Mouse (Mus musculus) forebrain, postnatal 0 days (tissue): ENCODE results near the gene Armc7. TPM values are rescaled to one million over a fixed set of nuclear protein-coding genes. Genes with fewer than 3 reads are reported as not detected.
A peak's percentile ranks its signal among the peaks of the same experiment; 100 is the strongest.

Source experiments
- ATAC-seq: fragments of 200-750 bp; cut with Nextera tagmentation; 2 replicates; pipeline ENCODE4 v1.8.0; 2017; ENCODE audit warnings: mild to moderate bottlenecking, moderate library complexity
- DNase-seq: peaks from one replicate; pipeline ENCODE4 v3.0.0-alpha.2; 2015
- H3K27ac ChIP-seq: fragments of 300-500 bp; sonication (generic); 2 replicates; pipeline ENCODE4 v1.5.1; 2014; ENCODE audit warnings: low read depth, mild to moderate bottlenecking, antibody characterized with exemption, low read length, moderate library complexity, mixed read lengths
- H3K27me3 ChIP-seq: fragments of 300-500 bp; sonication (generic); 2 replicates; pipeline ENCODE4 v1.6.1; 2014; ENCODE audit warnings: mild to moderate bottlenecking, low read length, mixed read lengths; ENCODE audit not compliant: insufficient read depth
- H3K36me3 ChIP-seq: fragments of 300-500 bp; sonication (generic); 2 replicates; pipeline ENCODE4 v1.6.1; 2014; ENCODE audit warnings: mild to moderate bottlenecking, moderate library complexity; ENCODE audit not compliant: insufficient read depth
- H3K4me1 ChIP-seq: fragments of 300-500 bp; sonication (generic); 2 replicates; pipeline ENCODE4 v1.6.1; 2014; ENCODE audit warnings: antibody characterized with exemption; ENCODE audit not compliant: insufficient read depth
- H3K4me2 ChIP-seq: fragments of 300-500 bp; sonication (generic); 2 replicates; pipeline ENCODE4 v1.6.1; 2014; ENCODE audit warnings: low read depth, mild to moderate bottlenecking, moderate library complexity
- H3K4me3 ChIP-seq: fragments of 300-500 bp; sonication (generic); 2 replicates; pipeline ENCODE4 v1.5.1; 2014; ENCODE audit warnings: low read depth, low read length, mixed read lengths
- H3K9ac ChIP-seq: fragments of 300-500 bp; sonication (generic); 2 replicates; pipeline ENCODE4 v1.6.1; 2014; ENCODE audit warnings: mild to moderate bottlenecking
- H3K9me3 ChIP-seq: fragments of 300-500 bp; sonication (generic); 2 replicates; pipeline ENCODE4 v1.6.1; 2016; ENCODE audit warnings: low read length
- CTCF ChIP-seq: sonication (generic); IDR thresholded peaks from 2 replicates; pipeline ENCODE4 v1.5.1; 2016; ENCODE audit warnings: antibody characterized with exemption, control low read depth, low read depth
- WGBS: fragments of 180-500 bp; shearing (Covaris S2); extraction: QIAGEN DNeasy Blood & Tissue Kit; methylation state at CpG from one replicate; pipeline ENCODE4 v1.1.7; 2014; 5-methylcytosine and 5-hydroxymethylcytosine counted together
- polyA plus RNA-seq: library from polyadenylated mRNA; unstranded; fragments of >200 nt; fragmentation: Nextera tagmentation; extraction: Ambion mirVana; gene quantifications from 2 replicates; pipeline ENCODE4 v1.2.1, GENCODE M21; 2015
- total RNA-seq: library from RNA; depleted of rRNA; stranded (reverse); fragments of >200 nt; gene quantifications from 2 replicates; pipeline ENCODE4 v1.2.3, GENCODE M21; 2014

The Armc7 gene
- total and polyA plus RNA-seq, 2 experiments from 2014 or later = 11.2 TPM

GRCm38 (mm10) chr11:115478296-115478938, 3.0 kb downstream of the Armc7 start:
- no peak overlapping the region for H3K4me2 ChIP-seq
- no peaks in the 10 kb centered on the region for H3K9me3 ChIP-seq
- peaks cover 20% of the 10 kb centered on the region for H3K4me1 ChIP-seq
- H3K27me3 ChIP-seq = no peaks in the 10 kb centered on the region
- no peak overlapping the region for H3K9ac ChIP-seq
- ATAC-seq = no peak
- no peaks in the 10 kb centered on the region for H3K36me3 ChIP-seq
- no peak overlapping the region for H3K4me3 ChIP-seq
- WGBS = 83% methylated on average over 9 of the region's 9 CpGs
- no peak for DNase-seq
- no peak overlapping the region for H3K27ac ChIP-seq
- TF ChIP-seq CTCF = no peak

DNA sequence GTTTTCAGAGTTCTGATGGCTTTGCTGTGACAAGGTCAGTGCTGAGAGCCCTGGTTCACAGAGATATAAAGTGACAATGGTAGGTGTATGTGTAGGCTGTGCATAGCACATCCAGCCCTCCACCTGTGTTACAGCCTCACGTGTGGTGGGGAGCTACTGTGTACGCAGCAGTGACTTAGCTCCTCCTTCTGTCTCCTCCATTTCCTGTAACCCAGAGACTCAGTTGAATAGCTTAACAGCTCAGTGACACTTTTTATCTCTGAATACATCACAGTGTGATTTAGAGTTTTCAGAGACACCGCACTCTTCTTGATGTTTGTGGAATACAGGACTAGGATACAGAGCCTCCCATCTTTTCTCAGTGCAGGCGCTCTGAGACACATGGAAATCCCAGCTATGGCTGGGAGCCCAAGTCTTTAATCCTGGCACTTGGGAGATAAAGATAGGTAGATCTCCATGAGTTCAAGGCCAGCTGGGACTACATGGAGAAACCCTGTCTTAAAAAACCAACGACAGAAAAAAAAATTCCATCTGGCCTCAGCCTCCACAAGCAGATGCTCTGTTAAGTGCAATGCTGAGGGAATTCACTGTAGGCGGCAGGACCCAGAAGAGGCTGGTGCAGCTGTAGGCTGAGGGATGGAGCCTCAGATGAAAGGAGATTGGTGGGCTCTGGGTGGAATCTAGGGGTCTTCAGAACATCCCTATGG, 6.2 kb downstream of the Armc7 start:
- Histone ChIP-seq H3K4me1 (0 out of 2 replicates have a peak, but pooled peaks cover 7% of the 10 kb centered on the region), H3K9me3 (no peaks in the 10 kb centered on the region), H3K4me3 (no peak overlapping the region), H3K9ac (no peak overlapping the region), H3K27ac (no peak overlapping the region), H3K27me3 (no peaks in the 10 kb centered on the region), H3K36me3 (no peaks in the 10 kb centered on the region), H3K4me2 (no peak overlapping the region)
- 77% methylated on average over 6 of the region's 6 CpGs for WGBS
- TF ChIP-seq CTCF = no peak
- ATAC-seq = no peak
- no peak for DNase-seq

GRCm38 (mm10) chr11:115483278-115483677, 7.8 kb downstream of the Armc7 start:
- H3K9me3 ChIP-seq = no peaks in the 10 kb centered on the region
- 62% methylated on average over 11 of the region's 11 CpGs for WGBS
- no peak overlapping the region for H3K27ac ChIP-seq

GRCm38 (mm10) chr11:115483726-115484125, 8.3 kb downstream of the Armc7 start:
- 18% methylated on average over 6 of the region's 6 CpGs for WGBS
- H3K27me3 ChIP-seq = no peaks in the 10 kb centered on the region
- no peaks in the 10 kb centered on the region for H3K4me1 ChIP-seq
- peak; percentile 95 for TF ChIP-seq CTCF
- DNase-seq = peak; percentile 89
- no peak overlapping the region for H3K27ac ChIP-seq
- H3K4me3 ChIP-seq = no peak overlapping the region
- H3K4me2 ChIP-seq = no peak overlapping the region
- peaks cover 4% of the 10 kb centered on the region; the same call in 1 of the 2 replicates for H3K36me3 ChIP-seq
- no peaks in the 10 kb centered on the region for H3K9me3 ChIP-seq
- no peak for ATAC-seq
- no peak overlapping the region for H3K9ac ChIP-seq

More at GRCm38 (mm10) chr11:115483278-115483677, 7.8 kb downstream of the Armc7 start:
- Histone ChIP-seq H3K4me3 (no peak overlapping the region), H3K4me1 (no peaks in the 10 kb centered on the region), H3K4me2 (no peak overlapping the region), H3K27me3 (no peaks in the 10 kb centered on the region), H3K9ac (no peak overlapping the region), H3K36me3 (0 out of 2 replicates have a peak, but pooled peaks cover under 1% of the 10 kb centered on the region)
- ATAC-seq (no peak), DNase-seq (no peak)
- no peak for TF ChIP-seq CTCF

- no peak overlapping the region for H3K27ac ChIP-seq
- DNase-seq (no peak), ATAC-seq (0 out of 2 replicates have a peak, but pooled peaks have one; percentile 23)
- H3K4me3 ChIP-seq = no peak overlapping the region
- WGBS = 35% methylated on average over 12 of the region's 12 CpGs
- H3K36me3 ChIP-seq = peaks cover 18% of the 10 kb centered on the region
- TF ChIP-seq CTCF = no peak
- H3K9ac ChIP-seq = no peak overlapping the region
- no peaks in the 10 kb centered on the region for H3K4me1 ChIP-seq
- H3K4me2 ChIP-seq = no peak overlapping the region
- no peaks in the 10 kb centered on the region for H3K27me3 ChIP-seq
- no peaks in the 10 kb centered on the region for H3K9me3 ChIP-seq
Observed at GRCm38 (mm10) chr11:115485155-115485554, 9.7 kb downstream of the Armc7 start.

DNA sequence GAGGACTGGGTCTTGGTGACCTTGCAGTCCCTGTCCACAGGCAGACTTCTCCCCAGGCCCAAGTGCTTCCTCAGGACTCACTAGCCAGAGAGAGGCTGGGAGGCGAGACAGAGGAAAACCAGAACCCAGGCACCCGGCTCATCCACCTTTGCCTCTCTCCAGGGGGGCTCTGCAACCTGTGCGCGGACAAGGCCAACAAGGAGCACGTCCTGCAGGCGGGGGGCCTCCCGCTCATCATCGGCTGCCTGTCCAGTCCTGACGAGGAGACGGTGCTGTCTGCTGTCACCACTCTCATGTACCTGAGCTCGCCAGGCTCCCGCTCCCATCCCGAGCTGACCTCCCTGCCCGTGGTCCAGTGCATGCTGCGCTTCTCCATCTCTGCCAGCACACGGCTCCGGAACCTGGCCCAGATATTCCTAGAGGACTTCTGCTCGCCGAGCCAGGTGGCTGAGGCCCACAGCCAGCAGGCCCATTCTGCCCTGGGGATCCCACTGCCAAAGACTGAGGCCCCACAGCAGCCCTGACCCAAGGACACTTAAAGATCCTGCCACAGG, 13.2 kb downstream of the Armc7 start:
- no peak overlapping the region for H3K4me2 ChIP-seq
- 89% methylated on average over 19 of the region's 19 CpGs for WGBS
- H3K9me3 ChIP-seq = no peaks in the 10 kb centered on the region
- H3K36me3 ChIP-seq = peaks cover 19% of the 10 kb centered on the region
- no peak for TF ChIP-seq CTCF
- no peak overlapping the region for H3K4me3 ChIP-seq
- no peaks in the 10 kb centered on the region for H3K4me1 ChIP-seq
- H3K9ac ChIP-seq = no peak overlapping the region
- no peaks in the 10 kb centered on the region for H3K27me3 ChIP-seq
- ATAC-seq (no peak), DNase-seq (no peak)
- no peak overlapping the region for H3K27ac ChIP-seq
